ENCODE assay signal across 8 mouse cellular contexts in genomic region chrX:72917884-72918681, GRCm38 (mm10). TPM values are rescaled to one million over a fixed set of nuclear protein-coding genes. Genes with fewer than 3 reads are reported as not detected.
A peak's percentile ranks its signal among the peaks of the same experiment; 100 is the strongest.
DNase-seq lines count a peak whose midpoint lies in the region; ATAC-seq and TF ChIP-seq lines count a peak whose summit lies in the region.

Cetn2 (minus strand) TSS chrX:72918411.
Nsdhl (plus strand) TSS chrX:72918557.

- no peaks in the 10 kb centered on the region for H3K36me3 ChIP-seq in heart, embryonic 12.5 days
- no peaks in the 10 kb centered on the region for H3K36me3 ChIP-seq in kidney, postnatal 0 days (ENCODE audit: insufficient read depth, low read length)
- no peaks in the 10 kb centered on the region for H3K36me3 ChIP-seq in liver, embryonic 11.5 days (ENCODE audit: control insufficient read depth, insufficient read depth, low read length)
- no peaks in the 10 kb centered on the region; the same call in 1 of the 2 replicates for H3K36me3 ChIP-seq in stomach, embryonic 14.5 days (ENCODE audit: control insufficient read depth, insufficient read depth, low read length)

- H3K27ac ChIP-seq in heart, embryonic 12.5 days (ENCODE audit: poor library complexity, severe bottlenecking) = peak within 1 kb of the TSS; percentile 68
- peak within 1 kb of the TSS; percentile 75 for H3K27ac ChIP-seq in kidney, postnatal 0 days
- peak within 1 kb of the TSS; percentile 28; the same call in 1 of the 2 replicates for H3K27ac ChIP-seq in liver, embryonic 11.5 days (ENCODE audit: low read depth, low read length)
- no peak within 1 kb of the TSS for H3K27ac ChIP-seq in stomach, embryonic 14.5 days (ENCODE audit: low read length)

- peaks cover 4% of the 10 kb centered on the region; the same call in 1 of the 2 replicates for H3K4me1 ChIP-seq in heart, embryonic 12.5 days (replicated peaks)
- no peaks in the 10 kb centered on the region for H3K4me1 ChIP-seq in kidney, postnatal 0 days (replicated peaks; ENCODE audit: insufficient read depth, low read length)
- peaks cover 2% of the 10 kb centered on the region; the same call in 1 of the 2 replicates for H3K4me1 ChIP-seq in liver, embryonic 11.5 days (replicated peaks; ENCODE audit: control insufficient read depth, insufficient read depth, low read length)
- H3K4me1 ChIP-seq in stomach, embryonic 14.5 days (ENCODE audit: control insufficient read depth, insufficient read depth, low read length) = no peaks in the 10 kb centered on the region

- peak; percentile 100 for ATAC-seq in erythroid progenitor cell, adult 5-6 weeks (replicated peaks; ENCODE audit: low FRiP score, poor library complexity, severe bottlenecking)
- ATAC-seq in heart, embryonic 12.5 days (ENCODE audit: insufficient number of reproducible peaks, low FRiP score) = peak; percentile 97
- ATAC-seq in kidney, postnatal 0 days (replicated peaks; ENCODE audit: low FRiP score, low read depth) = peak; percentile 99
- ATAC-seq in liver, embryonic 11.5 days (replicated peaks; ENCODE audit: low FRiP score) = peak; percentile 98
- peak; percentile 97 for ATAC-seq in stomach, embryonic 14.5 days (ENCODE audit: insufficient number of reproducible peaks, insufficient read depth, low FRiP score, low read depth)

- H3K9ac ChIP-seq in heart, embryonic 12.5 days = peak within 1 kb of the TSS; percentile 69
- H3K9ac ChIP-seq in kidney, postnatal 0 days (ENCODE audit: low read depth, low read length) = peak within 1 kb of the TSS; percentile 38; the same call in 1 of the 2 replicates
- peak within 1 kb of the TSS; percentile 64 for H3K9ac ChIP-seq in liver, embryonic 11.5 days (ENCODE audit: low read depth, low read length)
- peak within 1 kb of the TSS; percentile 25; the same call in 1 of the 2 replicates for H3K9ac ChIP-seq in stomach, embryonic 14.5 days (replicated peaks; ENCODE audit: low read depth, low read length)

- H3K9me3 ChIP-seq in heart, embryonic 12.5 days (replicated peaks) = no peaks in the 10 kb centered on the region
- no peaks in the 10 kb centered on the region for H3K9me3 ChIP-seq in kidney, postnatal 0 days (replicated peaks; ENCODE audit: low read length)
- H3K9me3 ChIP-seq in liver, embryonic 11.5 days (ENCODE audit: control insufficient read depth, low read length) = no peaks in the 10 kb centered on the region
- H3K9me3 ChIP-seq in stomach, embryonic 14.5 days (ENCODE audit: control insufficient read depth, low read depth, low read length) = no peaks in the 10 kb centered on the region

- H3K4me3 ChIP-seq in heart, embryonic 12.5 days = peak within 1 kb of the TSS; percentile 66
- H3K4me3 ChIP-seq in kidney, postnatal 0 days (replicated peaks; ENCODE audit: low read depth, low read length) = peak within 1 kb of the TSS; percentile 44
- peak within 1 kb of the TSS; percentile 66 for H3K4me3 ChIP-seq in liver, embryonic 11.5 days (ENCODE audit: low read depth, low read length)
- peak within 1 kb of the TSS; percentile 53 for H3K4me3 ChIP-seq in stomach, embryonic 14.5 days (ENCODE audit: low read depth, low read length)

- 12% methylated on average over 41 of the region's 41 CpGs for WGBS in heart, embryonic 12.5 days
- 31% methylated on average over 41 of the region's 41 CpGs for WGBS in kidney, postnatal 0 days
- 13% methylated on average over 41 of the region's 41 CpGs for WGBS in liver, embryonic 11.5 days
- 21% methylated on average over 41 of the region's 41 CpGs for WGBS in stomach, embryonic 14.5 days

- TF ChIP-seq CTCF in kidney, postnatal 0 days (IDR thresholded peaks at IDR 0.05; ENCODE audit: low read depth) = no peak

- H3K4me2 ChIP-seq in heart, embryonic 12.5 days = peak within 1 kb of the TSS; percentile 73
- peak within 1 kb of the TSS; percentile 63 for H3K4me2 ChIP-seq in kidney, postnatal 0 days (ENCODE audit: low read length)
- H3K4me2 ChIP-seq in liver, embryonic 11.5 days = peak within 1 kb of the TSS; percentile 74
- H3K4me2 ChIP-seq in stomach, embryonic 14.5 days (replicated peaks; ENCODE audit: low read depth, low read length) = peak within 1 kb of the TSS; percentile 47

- peak; percentile 92 for DNase-seq in CD4-positive helper T cell, adult 2 months (ENCODE audit: low read depth, low spot score)
- peak; percentile 84 for DNase-seq in brain, embryonic 18.5 days (ENCODE audit: low read depth, low spot score)
- peak; percentile 93 for DNase-seq in kidney, postnatal 0 days (ENCODE audit: low spot score)
- peak; percentile 77 for DNase-seq in liver, embryonic 11.5 days (ENCODE audit: low spot score)
- peak; percentile 89 for DNase-seq in naive thymus-derived CD4-positive, alpha-beta T cell, adult 2 months (ENCODE audit: low read depth)

- H3K27me3 ChIP-seq in heart, embryonic 12.5 days (replicated peaks) = no peaks in the 10 kb centered on the region
- no peaks in the 10 kb centered on the region for H3K27me3 ChIP-seq in kidney, postnatal 0 days (ENCODE audit: insufficient read depth, low read length)
- peaks cover 3% of the 10 kb centered on the region; the same call in 1 of the 2 replicates for H3K27me3 ChIP-seq in liver, embryonic 11.5 days (replicated peaks; ENCODE audit: control insufficient read depth, insufficient read depth, low read length)
- no peaks in the 10 kb centered on the region for H3K27me3 ChIP-seq in stomach, embryonic 14.5 days (ENCODE audit: control insufficient read depth, insufficient read depth, low read length)

RNA-seq across cellular contexts. Expression of gene Cetn2, which starts in this region (rescaled TPM):
- 13.0 and 23.5 TPM in 2 replicates for total RNA-seq in erythroid progenitor cell, adult 5-6 weeks (2015; ENCODE audit: low replicate concordance)
- total RNA-seq in erythroid progenitor cell, adult 5-6 weeks (2017; ENCODE audit: low replicate concordance) = 20.4 and 26.8 TPM in 2 replicates
- 58.4 and 62.8 TPM in 2 replicates for polyA plus RNA-seq in heart, embryonic 12.5 days (2016; fragmentation: Nextera tagmentation; extraction: Ambion mirVana)
- 121 and 125 TPM in 2 replicates for polyA plus RNA-seq in kidney, postnatal 0 days (2015; fragmentation: Nextera tagmentation; extraction: Ambion mirVana)
- 74.3 and 77.2 TPM in 2 replicates for polyA plus RNA-seq in liver, embryonic 11.5 days (2014; fragmentation: Nextera tagmentation; extraction: Ambion mirVana)
- 77.3 and 87.5 TPM in 2 replicates for polyA plus RNA-seq in stomach, embryonic 14.5 days (2014; fragmentation: Nextera tagmentation; extraction: Ambion mirVana)

RNA-seq across cellular contexts. Expression of gene Nsdhl, which starts in this region (rescaled TPM):
- 14.3 and 17.7 TPM in 2 replicates for total RNA-seq in erythroid progenitor cell, adult 5-6 weeks (2015; ENCODE audit: low replicate concordance)
- 10.8 and 16.8 TPM in 2 replicates for total RNA-seq in erythroid progenitor cell, adult 5-6 weeks (2017; ENCODE audit: low replicate concordance)
- 15.9 TPM in 2 replicates for polyA plus RNA-seq in heart, embryonic 12.5 days (2016; fragmentation: Nextera tagmentation; extraction: Ambion mirVana)
- 32.3 and 33.7 TPM in 2 replicates for polyA plus RNA-seq in kidney, postnatal 0 days (2015; fragmentation: Nextera tagmentation; extraction: Ambion mirVana)
- polyA plus RNA-seq in liver, embryonic 11.5 days (2014; fragmentation: Nextera tagmentation; extraction: Ambion mirVana) = 29.6 and 32.2 TPM in 2 replicates
- 31.9 and 32.4 TPM in 2 replicates for polyA plus RNA-seq in stomach, embryonic 14.5 days (2014; fragmentation: Nextera tagmentation; extraction: Ambion mirVana)
